Mouse (Mus musculus) layer of hippocampus, postnatal 10 days (tissue): Measurements from ENCODE around the gene Chek1. TPM values are rescaled to one million over a fixed set of nuclear protein-coding genes. Genes with fewer than 3 reads are reported as not detected.

ENCODE experiments used
- DNase-seq, 2 experiments: peaks; one replicate each; pipeline ENCODE4 v3.0.0; 2021; ENCODE audit warnings: low spot score in 2 of 2
- long read RNA-seq: library from polyadenylated mRNA; stranded (forward); transcript quantifications from one replicate; pipeline ENCODE4 v2.0.0, GENCODE M21; 2023
- total RNA-seq, 2 experiments: library from RNA; stranded (reverse); gene quantifications; 2 replicates each; pipeline ENCODE4 v1.2.3; 2021

Chek1 gene
- 1 to 10 TPM; 3.7 to 4.6 TPM for total RNA-seq
- long read RNA-seq, partial matches to known transcripts: 0 of 2 reads
- long read RNA-seq, other reads (novel, unspliced or antisense): 0 of 2 reads

- DNase-seq: no peak
Measured at GRCm38 (mm10) chr9:36727034-36727755, at the start of gene Chek1. Gene Chek1 (minus strand): TSS chr9:36727065.

- no peak for DNase-seq
Measured at GRCm38 (mm10) chr9:36769048-36769413, 42.2 kb upstream of the Chek1 start.

GRCm38 (mm10) chr9:36768156-36769047 is 41.5 kb upstream of the Chek1 start:
- peak in 1 of 2 experiments; percentile 63 for DNase-seq

GRCm38 (mm10) chr9:36767203-36768143 is 40.6 kb upstream of the Chek1 start, which contains the start of gene Stt3a:
Gene Stt3a (minus strand): TSS chr9:36767679.
- DNase-seq: peak; percentile 97 to 99

GRCm38 (mm10) chr9:36764378-36764777 is 37.5 kb upstream of the Chek1 start:
- no peak for DNase-seq

- DNase-seq: peak; percentile 93
Measured at GRCm38 (mm10) chr9:36726131-36727033, 483 bp downstream of the Chek1 start.

- no peak for DNase-seq
Measured at GRCm38 (mm10) chr9:36716624-36717023, 10.2 kb downstream of the Chek1 start.

- DNase-seq: no peak
Measured at GRCm38 (mm10) chr9:36707304-36707703, 19.6 kb downstream of the Chek1 start.

GRCm38 (mm10) chr9:36705923-36706322 is 20.9 kb downstream of the Chek1 start:
- no peak for DNase-seq

- no peak for DNase-seq
Measured at GRCm38 (mm10) chr9:36694276-36694675, 32.6 kb downstream of the Chek1 start.

- DNase-seq: no peak
Measured at GRCm38 (mm10) chr9:36692920-36693319, 33.9 kb downstream of the Chek1 start, which contains the start of gene Acrv1. Gene Acrv1 (plus strand): TSS chr9:36693220.

GRCm38 (mm10) chr9:36687329-36687728 is 39.5 kb downstream of the Chek1 start:
- no peak for DNase-seq

GRCm38 (mm10) chr9:36681424-36681823 is 45.4 kb downstream of the Chek1 start:
- no peak for DNase-seq

Other genes with a start within 250 kb of the Chek1 start
- not detected for gene Gm5615, start 185.1 kb downstream of the Chek1 start, total RNA-seq
- not detected for gene Gm17689, start 144.4 kb downstream of the Chek1 start, total RNA-seq
- gene A630095E13Rik, start 83.7 kb downstream of the Chek1 start, total RNA-seq: not detected
- gene Acrv1, start 33.8 kb downstream of the Chek1 start, total RNA-seq: not detected
- gene Stt3a, start 40.6 kb upstream of the Chek1 start, total RNA-seq: 10 to 100 TPM; 77.9 to 79.1 TPM
- gene Ei24, start 70.3 kb upstream of the Chek1 start, total RNA-seq: 100 to 1,000 TPM; 108 TPM
- 100 to 1,000 TPM; 344 to 347 TPM for gene Fez1, start 94.8 kb upstream of the Chek1 start, total RNA-seq